Mouse (Mus musculus) inflammation-experienced regulatory T-cells, adult 6 months (primary cell): ENCODE data around the gene Hinfp. TPM values are rescaled to one million over a fixed set of nuclear protein-coding genes. Genes with fewer than 3 reads are reported as not detected.
"Not testable (repeated sequence)": the region's sequence is repeated elsewhere in the genome, so short reads cannot be mapped to it uniquely, and the experiment has no call there.

Experiments
- ATAC-seq: one replicate; pipeline ENCODE4 v1.8.0; 2017
- polyA plus RNA-seq, 3 experiments: library from polyadenylated mRNA; unstranded; fragments of 100-300 nt; shearing (Covaris generic); gene quantifications; one replicate each; pipeline ENCODE4 v1.2.1; 2017

Hinfp gene
- polyA plus RNA-seq, 3 experiments from 2014 or later, result 16.2 to 24.6 (median 18.9) TPM

DNA sequence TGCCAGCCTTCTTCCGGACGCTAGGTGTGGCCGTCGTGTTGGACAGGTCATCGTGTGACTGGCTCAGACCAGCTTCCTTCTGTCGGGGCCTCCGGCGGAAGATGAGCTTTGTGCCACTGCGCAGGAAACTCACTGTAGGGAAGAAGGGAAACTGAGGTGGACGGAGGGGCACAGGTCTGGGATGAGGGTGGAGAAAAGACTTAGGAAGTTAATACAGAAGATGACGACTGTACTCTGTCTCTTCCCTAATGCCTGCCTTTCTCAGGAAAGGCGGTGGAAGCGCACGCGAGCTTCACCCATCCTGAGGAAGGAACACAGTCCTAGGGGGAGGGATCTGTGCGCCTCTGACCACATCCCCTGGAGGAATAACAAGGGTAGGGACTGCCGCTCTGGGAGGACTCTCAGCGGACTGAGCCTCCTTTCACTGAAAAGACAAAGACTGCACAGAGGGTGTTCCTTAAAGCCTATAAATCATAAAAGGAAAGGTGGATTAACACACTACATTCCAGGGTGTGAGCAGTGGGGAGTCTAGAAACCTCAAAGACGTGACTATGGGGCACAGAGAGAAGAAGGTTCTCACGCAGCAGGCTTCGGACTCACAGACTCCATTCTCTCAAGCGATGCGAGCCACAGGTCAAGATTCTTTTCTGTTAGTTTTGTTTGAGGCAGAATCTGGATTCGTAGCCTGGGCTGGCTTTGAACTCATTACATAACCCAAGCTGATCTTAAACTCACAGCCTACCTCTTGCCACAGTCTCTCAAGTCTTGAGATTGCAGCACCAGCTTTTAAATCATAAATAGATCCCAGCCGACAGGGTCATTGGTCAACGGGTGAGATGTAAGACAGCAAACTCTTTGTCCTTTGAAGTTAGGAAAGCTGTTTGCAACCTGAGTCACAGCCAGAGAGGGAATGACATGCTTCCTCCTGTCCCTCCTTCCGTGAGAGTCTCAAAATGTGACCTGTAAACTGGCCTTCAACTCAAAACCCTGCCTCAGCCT is 6.0 kb upstream of the Hinfp start:
- no peak for ATAC-seq

DNA sequence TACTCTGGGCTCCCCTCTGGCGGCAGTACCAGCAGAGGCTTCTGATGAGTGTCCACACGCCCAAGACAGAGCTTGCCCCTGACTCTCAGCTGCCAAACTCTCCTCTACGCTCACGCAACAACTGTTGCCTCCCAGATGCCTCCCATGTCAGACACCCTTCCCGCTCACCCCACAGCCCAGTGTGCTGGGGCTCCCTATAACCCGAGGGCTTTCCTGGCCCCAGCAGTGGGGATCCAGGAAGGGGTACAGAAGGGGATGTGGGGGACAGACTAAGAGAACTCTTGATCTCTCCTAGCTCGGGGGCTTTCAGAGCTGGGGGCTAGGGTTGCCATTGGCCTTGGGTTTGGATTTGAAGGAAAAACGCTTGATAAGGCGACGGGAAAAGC is 5.3 kb upstream of the Hinfp start:
- ATAC-seq, result no peak

DNA sequence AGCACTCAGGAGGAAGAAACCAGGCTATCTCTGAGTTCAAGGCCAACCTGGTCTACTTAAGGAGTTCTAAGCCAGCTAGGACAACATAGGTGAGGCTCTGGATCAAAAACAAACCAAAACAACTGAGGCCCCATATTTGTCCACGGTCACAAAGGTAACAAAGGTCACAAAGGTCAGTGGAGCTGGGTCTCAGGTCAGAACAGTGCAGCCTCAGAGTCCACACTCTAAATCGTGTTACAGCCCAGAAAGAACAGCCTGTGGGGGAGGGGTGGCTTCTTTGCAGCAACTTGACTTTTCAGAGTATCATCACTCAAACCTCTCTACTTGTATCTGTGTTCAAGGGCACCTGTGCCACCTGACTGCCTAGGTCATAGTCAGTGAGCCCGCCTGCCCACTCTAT is 4.3 kb upstream of the Hinfp start:
- ATAC-seq, result no peak

DNA sequence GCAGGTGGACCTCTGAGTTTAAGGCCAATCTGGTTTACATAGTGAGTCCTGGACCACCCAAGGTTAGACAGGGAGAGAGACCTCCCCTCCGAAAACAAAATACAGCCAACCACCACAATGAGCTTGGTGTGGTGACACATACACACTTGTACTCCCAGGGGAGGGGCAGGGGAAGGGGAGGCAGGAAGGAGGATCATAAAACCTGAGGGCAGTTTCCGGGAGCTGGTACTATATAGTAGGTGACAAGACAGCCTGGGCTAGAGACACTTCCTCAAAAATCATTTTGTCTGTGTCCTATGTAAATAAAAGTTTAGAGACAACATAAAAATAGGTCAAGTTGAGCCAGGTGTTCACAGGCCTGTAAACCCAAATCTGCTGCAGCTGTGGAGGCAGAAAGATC is 1.8 kb upstream of the Hinfp start:
- ATAC-seq, result no peak

DNA sequence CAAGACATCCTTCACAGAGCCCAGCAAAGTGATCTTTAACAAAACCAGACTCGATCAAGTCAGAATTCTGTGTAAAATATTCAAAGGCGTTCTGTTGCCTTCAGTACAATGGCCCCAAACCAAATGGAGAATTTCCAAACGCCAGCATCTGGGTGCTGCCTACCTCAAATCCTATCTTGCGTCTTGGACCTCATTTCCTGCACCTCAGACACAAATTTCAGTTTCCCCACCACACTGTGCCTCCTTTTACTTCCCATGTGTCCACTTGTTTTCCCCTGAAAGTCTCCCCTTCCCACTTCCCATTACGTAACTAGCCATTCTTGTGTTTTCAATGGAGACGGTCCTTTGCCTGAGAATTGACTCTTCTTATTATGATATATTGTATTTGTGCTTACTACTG is 1.1 kb upstream of the Hinfp start:
- ATAC-seq, result no peak

DNA sequence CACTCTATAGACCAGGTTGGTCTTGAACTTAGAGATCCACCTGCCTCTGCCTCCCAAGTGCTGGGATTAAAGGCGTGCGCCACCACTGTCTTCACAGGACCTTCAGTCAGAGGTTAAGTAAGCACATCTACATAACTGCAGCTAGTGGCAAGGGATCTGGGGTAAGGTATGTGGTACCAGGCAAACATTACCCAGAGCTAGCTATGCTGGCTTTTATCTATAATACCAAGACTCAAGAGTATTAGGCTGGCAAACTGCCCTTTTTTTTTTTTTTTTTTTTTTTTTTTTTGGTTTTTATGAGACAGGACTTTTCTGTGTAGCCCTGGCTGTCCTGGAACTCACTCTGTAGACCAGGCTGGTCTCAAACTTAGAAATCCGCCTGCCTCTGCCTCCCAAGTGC is 5.5 kb downstream of the Hinfp start:
- ATAC-seq, result not testable (repeated sequence)

DNA sequence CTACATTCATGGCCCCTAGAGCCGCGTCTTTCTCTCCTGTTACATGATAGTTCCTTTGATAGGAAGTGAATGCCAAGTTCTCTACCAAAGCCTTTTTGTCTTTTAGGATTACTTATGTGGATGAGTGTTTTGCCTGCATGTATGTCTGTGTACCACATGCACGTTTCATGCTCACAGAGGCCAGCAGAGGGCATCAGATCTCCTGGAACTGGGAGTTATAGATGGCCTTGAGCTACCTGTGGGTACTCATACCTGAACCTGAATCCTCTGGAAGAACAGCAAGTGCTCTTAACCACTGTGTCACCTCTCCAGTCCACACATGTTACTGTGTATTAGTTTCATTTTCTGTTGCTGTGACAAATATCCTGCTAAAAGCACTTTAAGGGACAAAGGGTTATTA is 13.0 kb downstream of the Hinfp start:
- ATAC-seq, result no peak

DNA sequence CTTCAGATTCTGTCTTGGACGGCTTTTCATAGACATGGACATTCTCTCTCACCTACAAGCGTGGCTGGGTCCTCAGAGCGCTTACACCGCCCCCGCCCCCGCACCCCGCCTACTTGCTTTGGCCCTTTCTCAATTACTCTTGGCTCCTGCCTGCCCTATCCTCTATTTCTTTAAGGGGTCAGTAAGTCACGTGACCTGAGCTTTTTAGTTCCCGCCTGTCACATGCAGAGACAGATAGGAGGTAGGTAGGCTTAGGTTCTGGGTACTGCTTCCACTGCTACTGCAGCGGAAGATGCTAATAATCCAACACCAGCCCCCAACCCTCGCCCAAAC is 16.5 kb downstream of the Hinfp start:
- no peak for ATAC-seq

DNA sequence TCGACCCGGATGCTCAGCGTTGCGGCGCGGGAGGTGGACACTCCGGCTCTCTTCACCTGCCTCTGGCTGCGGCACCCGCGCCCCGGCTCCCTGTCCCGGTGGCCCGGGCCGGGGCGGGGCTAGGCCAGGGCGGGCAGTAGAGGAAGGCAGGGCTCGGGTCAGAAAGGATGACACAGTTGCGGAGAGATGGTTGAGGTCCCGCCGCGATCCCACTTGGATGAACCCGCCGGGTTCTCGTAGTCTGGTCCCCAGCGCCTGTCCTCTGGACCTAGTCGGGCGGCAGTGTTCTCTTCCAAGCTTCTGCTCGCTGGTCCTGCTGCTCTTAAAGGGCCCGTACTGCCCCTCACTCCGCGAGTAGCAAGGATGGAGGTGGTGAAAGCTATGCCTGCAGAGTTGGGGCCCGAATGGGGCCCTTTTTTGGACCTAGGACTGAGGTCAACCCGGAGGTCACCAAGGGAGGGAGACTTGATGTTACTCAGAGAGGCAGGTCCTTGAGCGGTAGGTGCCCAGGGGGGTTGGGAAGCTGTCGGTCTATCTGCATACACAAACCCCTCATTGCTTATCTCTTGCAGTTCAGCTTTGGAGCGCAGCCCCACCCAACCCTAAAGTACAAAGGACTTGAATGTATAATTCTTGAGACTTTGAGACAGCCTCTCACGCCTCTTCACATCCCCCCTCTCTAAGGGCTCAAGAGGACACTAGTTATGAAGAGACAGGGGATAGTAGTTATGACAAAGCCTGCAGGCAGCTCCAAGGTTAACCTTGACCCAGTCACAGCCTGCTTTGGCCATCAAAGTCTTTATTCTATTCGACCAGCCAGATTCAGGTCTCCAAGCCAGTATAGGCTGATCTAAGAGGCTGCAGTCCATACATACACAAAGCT is 17.2 kb downstream of the Hinfp start, which contains the start of gene Abcg4:
Gene Abcg4, minus strand, starts transcription at position 540 of the 883 bp plus-strand sequence.
- ATAC-seq, result peak; percentile 43

DNA sequence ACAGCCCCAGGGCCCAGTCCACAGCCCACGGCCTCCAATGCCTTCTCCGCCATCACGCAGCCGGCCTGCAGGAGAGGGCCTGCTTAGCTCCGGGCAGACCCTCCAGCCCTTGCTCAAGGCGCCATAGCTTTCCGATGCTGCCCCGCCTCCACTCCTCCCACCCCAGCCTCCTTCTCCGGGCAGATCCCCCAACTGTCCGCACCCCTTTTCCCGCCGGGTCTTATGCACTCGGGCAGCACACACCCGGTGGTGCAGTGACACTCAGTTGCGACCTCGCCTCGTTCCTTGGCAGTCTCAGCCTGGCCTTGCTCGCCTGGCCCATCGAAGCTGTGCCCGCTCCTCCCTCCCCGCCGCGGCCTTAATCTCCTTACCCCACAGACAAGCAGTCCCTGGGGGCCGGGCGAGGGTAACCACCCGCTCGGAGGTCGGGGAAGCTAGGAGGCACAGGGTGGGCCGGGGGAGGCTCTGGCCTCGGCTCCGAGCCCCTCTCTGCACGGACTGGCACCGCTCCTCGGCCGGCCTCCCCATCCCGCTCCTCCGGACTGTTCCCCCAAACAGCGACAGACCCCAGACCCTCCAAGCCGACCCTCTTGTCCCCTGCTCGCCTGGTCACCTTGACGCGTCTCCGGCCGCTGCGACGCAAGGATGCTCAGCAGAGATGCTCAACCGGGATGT is 17.9 kb downstream of the Hinfp start:
- no peak for ATAC-seq

DNA sequence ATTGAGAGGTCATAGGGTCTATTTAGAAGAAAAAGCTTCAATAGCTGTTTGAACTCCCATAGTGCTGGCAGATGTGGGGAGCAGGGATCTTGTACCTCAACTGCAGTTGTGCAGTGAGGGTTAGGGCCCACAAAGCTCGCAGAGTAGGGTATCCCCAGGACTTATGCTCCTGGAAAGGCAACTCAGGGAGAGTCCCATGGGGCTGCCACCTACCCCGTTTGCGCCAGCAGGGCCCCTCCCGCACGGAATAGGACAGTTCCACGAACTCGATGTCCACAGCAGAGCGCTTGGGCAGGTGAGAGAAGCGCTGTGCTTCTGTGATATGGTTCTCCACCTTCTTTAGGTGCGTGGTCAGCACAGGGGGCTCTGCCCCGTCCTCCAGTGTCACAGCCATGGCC is 18.5 kb downstream of the Hinfp start:
- no peak for ATAC-seq

DNA sequence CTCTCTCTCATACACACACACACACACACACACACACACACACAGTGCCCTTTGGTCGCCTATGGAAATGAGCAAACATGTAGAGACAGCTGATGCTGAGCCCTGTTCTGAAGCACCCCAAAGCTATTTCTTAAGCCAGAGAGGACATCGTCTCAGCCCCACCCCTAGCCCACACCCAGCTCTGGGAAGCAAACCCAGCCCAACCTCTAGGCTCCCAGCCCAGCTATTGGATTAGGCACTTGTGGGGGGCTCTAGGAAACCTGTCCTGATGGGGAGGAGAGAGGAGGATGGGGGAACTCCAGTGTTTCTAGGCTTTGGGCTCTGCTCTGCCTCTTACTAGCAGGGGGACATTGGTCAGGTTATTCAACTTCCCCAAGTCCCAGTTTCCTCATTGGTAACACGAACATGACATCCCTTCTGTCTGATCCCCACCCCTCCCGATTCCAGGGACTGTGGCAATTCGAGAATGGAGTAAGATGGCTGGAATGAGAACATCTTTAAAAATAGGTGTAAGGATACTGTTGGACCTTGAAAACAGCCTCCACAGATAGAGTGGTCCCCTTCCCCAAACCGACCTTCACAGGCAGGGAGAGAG is 19.1 kb downstream of the Hinfp start:
- no peak for ATAC-seq

DNA sequence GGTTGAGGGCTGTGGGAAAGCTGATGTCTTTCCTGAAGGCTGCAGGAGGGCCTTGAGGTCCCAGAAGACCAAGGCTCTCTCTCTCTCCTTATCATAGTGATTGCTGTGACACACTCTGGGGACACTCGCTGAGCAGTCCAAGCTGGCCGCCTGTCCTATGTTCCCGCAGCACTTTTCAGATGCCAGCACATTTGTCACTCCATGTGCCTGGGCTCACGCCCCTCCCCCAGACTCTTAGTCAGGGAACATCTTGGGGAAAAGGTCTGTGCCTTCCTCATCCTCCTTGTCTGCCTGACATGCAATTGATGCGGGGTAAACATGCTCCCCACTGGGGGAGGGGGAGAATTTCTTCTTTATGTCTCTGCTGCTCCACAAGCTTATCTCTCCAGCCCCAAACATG is 22.3 kb downstream of the Hinfp start:
- no peak for ATAC-seq

DNA sequence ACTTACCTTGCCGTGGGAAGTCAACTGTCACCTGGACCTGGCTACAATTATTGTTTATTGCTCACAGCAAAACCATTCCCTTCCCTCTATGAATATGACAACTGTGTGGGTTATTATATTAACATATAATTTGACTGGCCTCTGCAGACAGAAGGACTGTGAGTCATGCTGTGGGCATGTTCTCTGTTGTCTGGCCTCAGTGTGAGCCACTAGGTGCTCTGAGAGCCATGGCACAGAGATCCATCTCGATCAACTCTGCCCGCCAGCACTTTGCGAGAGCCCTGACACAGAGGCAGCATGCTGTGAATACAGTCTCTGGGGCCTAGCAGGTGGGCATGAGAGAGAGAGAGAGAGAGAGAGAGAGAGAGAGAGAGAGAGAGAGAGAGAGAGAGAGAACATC is 35.5 kb downstream of the Hinfp start:
- no peak for ATAC-seq

DNA sequence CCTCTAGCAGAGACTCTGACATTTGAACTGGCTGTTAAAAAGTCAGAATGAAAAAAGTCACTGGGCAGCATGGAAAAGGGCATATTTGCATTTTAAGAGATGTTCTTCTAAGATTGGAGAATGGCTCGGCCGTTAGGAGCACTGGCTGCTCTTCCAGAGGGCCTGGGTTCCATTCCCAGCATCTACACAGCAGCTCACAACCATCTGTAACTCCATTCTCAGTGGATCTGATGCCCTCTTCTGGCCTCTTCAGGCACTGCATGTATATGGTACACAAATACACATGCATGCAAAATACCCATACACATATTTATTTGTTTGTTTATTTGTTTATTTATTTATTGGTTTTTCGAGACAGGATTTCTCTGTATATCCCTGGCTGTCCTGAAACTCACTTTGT is 36.4 kb downstream of the Hinfp start:
- ATAC-seq, result no peak

DNA sequence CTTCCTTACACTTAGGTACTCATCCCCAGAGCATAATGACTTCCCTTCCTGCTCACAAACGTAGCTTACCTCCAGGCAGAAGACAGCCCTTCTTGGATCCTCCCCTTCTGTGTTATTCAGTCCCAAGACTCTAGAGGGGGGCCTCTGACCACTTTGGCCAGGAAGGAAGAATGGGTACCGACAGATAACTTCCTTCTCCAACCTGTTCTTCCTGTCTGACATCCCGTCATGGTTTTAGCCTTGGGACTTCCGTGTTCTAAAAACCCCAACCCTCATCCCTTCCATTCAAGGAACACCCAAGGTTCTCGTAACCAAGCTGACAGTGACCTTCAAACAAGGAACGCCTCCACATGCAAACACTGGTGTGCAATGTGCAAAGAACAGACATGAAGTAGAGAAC is 37.0 kb downstream of the Hinfp start, which contains the start of gene Nlrx1:
Gene Nlrx1, minus strand, starts transcription at position 168 of the 400 bp plus-strand sequence.
- ATAC-seq, result peak; percentile 40

DNA sequence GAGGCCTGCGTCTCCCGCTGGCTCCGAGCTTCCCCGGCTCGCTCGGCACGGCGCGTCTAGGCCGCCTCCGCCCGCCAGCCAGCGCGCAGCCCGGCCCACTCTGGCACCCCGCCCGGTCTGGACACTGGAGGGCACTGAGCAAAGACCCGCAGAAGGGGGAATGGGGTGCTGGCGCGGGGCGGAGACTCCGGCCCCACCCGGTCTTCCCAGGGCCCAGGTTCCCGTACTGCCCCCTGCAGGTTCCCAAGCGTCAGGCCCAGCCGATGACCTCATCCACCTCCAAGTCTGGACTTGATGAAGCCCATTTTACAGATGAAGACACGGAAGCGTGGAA is 37.5 kb downstream of the Hinfp start:
- peak; percentile 90 for ATAC-seq

DNA sequence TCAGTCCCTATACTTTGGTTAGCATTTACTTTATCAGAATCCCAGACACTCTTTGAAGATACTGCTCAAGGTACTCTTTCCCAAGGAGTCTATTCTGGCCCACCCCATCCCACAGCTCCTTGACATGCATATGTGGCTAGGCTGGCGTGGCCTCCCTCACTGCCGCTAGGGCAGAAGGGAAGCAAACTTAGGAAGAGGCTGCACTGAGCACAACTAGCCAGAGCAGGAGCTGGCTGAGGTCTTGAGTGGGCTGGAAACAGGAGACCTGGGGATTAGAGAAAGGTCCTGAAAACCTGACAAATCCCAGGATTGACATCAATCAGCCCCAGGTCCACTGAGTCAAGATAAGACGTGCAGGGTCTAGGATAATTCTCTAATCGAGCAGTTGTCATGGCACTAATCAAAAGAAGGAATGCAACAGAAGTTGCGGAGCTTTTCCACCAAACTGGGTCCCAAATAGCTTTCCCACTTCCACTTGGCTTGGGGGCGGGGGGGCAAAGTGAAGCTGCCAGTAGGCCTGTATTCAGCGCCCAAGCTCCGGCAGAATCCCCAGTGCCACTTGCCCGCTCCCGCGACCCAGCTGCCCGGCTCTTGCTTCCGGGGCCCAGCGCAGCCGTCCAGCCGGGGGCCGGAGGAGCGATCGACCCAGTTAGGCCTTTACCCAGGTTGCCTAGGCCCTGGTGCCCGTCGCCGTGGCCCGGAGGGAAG is 38.0 kb downstream of the Hinfp start:
- no peak for ATAC-seq

DNA sequence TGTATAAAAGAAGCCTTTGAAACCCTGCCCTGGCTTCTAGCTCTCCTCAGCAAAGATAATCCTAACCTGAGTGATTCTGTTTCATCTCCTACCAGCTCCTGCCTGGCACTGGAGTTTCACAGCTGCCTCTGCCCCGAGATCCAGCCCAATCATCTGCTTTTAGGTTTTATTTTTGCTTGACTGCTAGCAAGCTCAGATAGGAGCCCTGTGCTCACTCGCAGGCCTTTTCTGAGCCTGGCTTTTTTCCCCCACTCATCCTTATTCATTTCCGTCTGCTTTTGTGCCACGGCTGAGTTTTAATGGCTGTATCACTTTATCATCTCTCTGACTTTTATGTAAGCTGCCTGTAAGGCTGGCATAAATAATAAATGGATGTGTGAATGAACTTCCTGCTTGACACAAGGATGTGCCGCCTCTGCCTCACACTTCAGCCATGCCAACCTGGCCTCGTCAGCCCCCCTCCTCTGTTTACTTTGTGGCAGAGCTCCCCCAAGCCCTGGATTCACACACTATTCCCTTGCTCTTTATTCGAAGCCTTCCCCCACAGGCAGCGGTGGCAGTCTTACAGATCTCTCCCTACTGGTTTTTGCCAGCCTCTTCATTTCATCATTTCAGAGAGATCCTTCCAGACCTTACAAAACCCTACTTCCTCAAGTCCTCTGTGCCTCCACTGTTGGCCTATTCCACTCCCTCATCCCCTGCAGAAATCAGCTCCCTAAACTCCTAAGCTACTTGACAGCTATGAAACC is 38.8 kb downstream of the Hinfp start:
- no peak for ATAC-seq

DNA sequence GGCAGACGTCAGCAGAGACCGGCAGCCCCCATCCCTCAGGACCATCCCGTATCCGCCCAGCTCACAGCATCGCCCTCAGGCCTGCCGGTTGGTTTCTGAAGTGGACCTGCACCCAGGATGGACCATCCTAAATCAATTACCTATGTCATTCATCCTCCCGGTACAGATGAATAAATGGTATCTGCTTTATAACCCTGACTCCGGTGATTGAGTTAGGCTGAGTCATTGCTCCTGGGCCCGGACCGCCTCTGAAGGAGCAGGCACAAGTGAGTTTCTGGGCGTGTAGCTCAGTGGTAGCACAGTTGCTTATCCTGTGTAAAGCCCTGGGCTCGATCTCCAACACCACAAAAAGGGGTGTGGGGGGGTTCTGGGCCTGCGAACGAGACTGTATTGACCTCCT is 44.1 kb downstream of the Hinfp start:
- no peak for ATAC-seq

DNA sequence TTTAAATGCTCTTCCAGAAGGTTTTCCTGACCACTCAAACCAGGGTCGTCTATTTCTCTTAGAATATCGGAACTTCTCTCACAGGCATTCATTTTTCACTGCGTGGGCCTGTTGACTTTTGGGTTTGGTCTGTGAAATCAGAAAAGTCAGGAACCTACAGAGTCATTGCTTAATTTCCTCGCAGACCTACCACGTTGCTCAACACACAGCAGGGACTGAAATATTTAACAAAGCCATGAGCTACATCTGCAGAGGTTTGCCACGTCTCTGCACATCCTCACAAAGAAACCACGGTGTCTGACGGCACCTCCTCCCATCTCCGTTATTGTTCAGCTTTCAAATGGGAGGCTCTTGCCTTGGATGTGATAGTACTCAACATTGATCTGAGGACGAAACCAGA is 46.5 kb downstream of the Hinfp start:
- no peak for ATAC-seq
